Mouse (Mus musculus) bone marrow macrophage, adult 2 months (primary cell): ENCODE data around the gene Tpmt.

Experiments
- CTCF ChIP-seq: IDR thresholded peaks from 2 replicates; pipeline ENCODE4 v1.5.1; 2012; ENCODE audit warnings: low read depth, mild to moderate bottlenecking, low read length, moderate library complexity
- POLR2A ChIP-seq: IDR thresholded peaks from 2 replicates; pipeline ENCODE4 v1.6.1; 2012; ENCODE audit warnings: mild to moderate bottlenecking, low read depth, low read length, borderline replicate concordance

GRCm38 (mm10) chr13:47093791-47094190, 49.3 kb upstream of the Tpmt start:
- TF ChIP-seq POLR2A (no peak), CTCF (no peak)
